Mouse (Mus musculus) retina, postnatal 1 day (tissue): ENCODE results near the gene Syt2.

Experiments
- DNase-seq: peaks from one replicate; pipeline ENCODE4 v3.0.0-alpha.2; 2012

Syt2 gene

GRCm38 (mm10) chr1:134646261-134646962, at the start of gene Syt2:
Gene Syt2 (plus strand): TSS chr1:134646677.
- peak; percentile 75 for DNase-seq

- DNase-seq: no peak
Observed at GRCm38 (mm10) chr1:134597339-134598054, 49.0 kb upstream of the Syt2 start.

- DNase-seq: no peak
Observed at GRCm38 (mm10) chr1:134604086-134604485, 42.4 kb upstream of the Syt2 start.

GRCm38 (mm10) chr1:134605670-134606069, 40.8 kb upstream of the Syt2 start:
- DNase-seq: no peak

GRCm38 (mm10) chr1:134606381-134606780, 40.1 kb upstream of the Syt2 start:
- no peak for DNase-seq

GRCm38 (mm10) chr1:134607279-134607678, 39.2 kb upstream of the Syt2 start:
- DNase-seq: no peak

GRCm38 (mm10) chr1:134609172-134609571, 37.3 kb upstream of the Syt2 start:
- no peak for DNase-seq

GRCm38 (mm10) chr1:134614554-134614953, 31.9 kb upstream of the Syt2 start:
- DNase-seq: no peak

GRCm38 (mm10) chr1:134614988-134615387, 31.5 kb upstream of the Syt2 start:
- DNase-seq: no peak

- DNase-seq: no peak
Observed at GRCm38 (mm10) chr1:134617656-134618055, 28.8 kb upstream of the Syt2 start.

- DNase-seq: no peak
Observed at GRCm38 (mm10) chr1:134625325-134625724, 21.2 kb upstream of the Syt2 start.

- DNase-seq: no peak
Observed at GRCm38 (mm10) chr1:134629455-134629854, 17.0 kb upstream of the Syt2 start.

- no peak for DNase-seq
Observed at GRCm38 (mm10) chr1:134634296-134634695, 12.2 kb upstream of the Syt2 start.

- no peak for DNase-seq
Observed at GRCm38 (mm10) chr1:134636245-134636644, 10.2 kb upstream of the Syt2 start.

GRCm38 (mm10) chr1:134636684-134637083, 9.8 kb upstream of the Syt2 start:
- DNase-seq: peak; percentile 62

GRCm38 (mm10) chr1:134638041-134638440, 8.4 kb upstream of the Syt2 start:
- DNase-seq: no peak

- peak; percentile 58 for DNase-seq
Observed at GRCm38 (mm10) chr1:134638522-134638921, 8.0 kb upstream of the Syt2 start.

GRCm38 (mm10) chr1:134639460-134639859, 7.0 kb upstream of the Syt2 start:
- DNase-seq: no peak

- peak; percentile 41 for DNase-seq
Observed at GRCm38 (mm10) chr1:134641507-134641906, 5.0 kb upstream of the Syt2 start.

GRCm38 (mm10) chr1:134643702-134644101, 2.8 kb upstream of the Syt2 start:
- DNase-seq: no peak

- no peak for DNase-seq
Observed at GRCm38 (mm10) chr1:134645408-134646200, 873 bp upstream of the Syt2 start.

- DNase-seq: no peak
Observed at GRCm38 (mm10) chr1:134646963-134647282, 446 bp downstream of the Syt2 start.

GRCm38 (mm10) chr1:134647591-134647990, 1.1 kb downstream of the Syt2 start:
- DNase-seq: no peak

- DNase-seq: no peak
Observed at GRCm38 (mm10) chr1:134650816-134651215, 4.3 kb downstream of the Syt2 start.
